Mouse (Mus musculus) mouse trophoblast stem cell (cell line): Measurements from ENCODE around the gene Raet1e.

Experiments
- in situ Hi-C, 2 experiments: fragments of 300-500 bp; cut with MseI, MboI; formaldehyde crosslinking; loops; 2 replicates in 1 of 2; 3 replicates in 1 of 2; pipeline ENCODE4 v1.15.1; 2025

The Raet1e gene

GRCm38 (mm10) chr10:22158310-22158999 is at the start of gene Raet1e, which contains the start of gene H60b:
Gene Raet1e (plus strand): TSS chr10:22158569.
Gene H60b (plus strand): TSS chr10:22158586.
- in situ Hi-C loops = loop anchor here (10.0 to 25.0 kb wide), 3 partner anchors 124 to 329 kb away; partner anchors contain the start of gene Raet1d (in 1 of the 2)

GRCm38 (mm10) chr10:22140665-22141280 is 17.6 kb upstream of the Raet1e start:
- in situ Hi-C loops = loop anchor here in 1 of 2 experiments (10.0 kb wide), 1 partner anchor 106 kb away; no protein-coding TSS in a partner anchor

GRCm38 (mm10) chr10:22142194-22142593 is 16.2 kb upstream of the Raet1e start:
- in situ Hi-C loops = loop anchor here in 1 of 2 experiments (10.0 kb wide), 1 partner anchor 107 kb away; no protein-coding TSS in a partner anchor

GRCm38 (mm10) chr10:22142926-22143325 is 15.4 kb upstream of the Raet1e start:
- in situ Hi-C loops = loop anchor here in 1 of 2 experiments (10.0 kb wide), 1 partner anchor 108 kb away; no protein-coding TSS in a partner anchor

GRCm38 (mm10) chr10:22148441-22149072 is 9.8 kb upstream of the Raet1e start:
- in situ Hi-C loops = loop anchor here in 1 of 2 experiments (10.0 kb wide), 1 partner anchor 114 kb away; no protein-coding TSS in a partner anchor

GRCm38 (mm10) chr10:22149073-22149690 is 9.2 kb upstream of the Raet1e start, which contains the start of gene E030030I06Rik:
Gene E030030I06Rik (minus strand): TSS chr10:22149270.
- in situ Hi-C loops = loop anchor here in 1 of 2 experiments (10.0 kb wide), 1 partner anchor 114 kb away; no protein-coding TSS in a partner anchor

- in situ Hi-C loops = loop anchor here (10.0 to 25.0 kb wide), 3 partner anchors 115 to 337 kb away; partner anchors contain the start of gene Raet1d (in 1 of the 2)
These were observed 8.5 kb upstream of the Raet1e start for GRCm38 (mm10) chr10:22149691-22150465.

GRCm38 (mm10) chr10:22150593-22150992 is 7.8 kb upstream of the Raet1e start:
- in situ Hi-C loops = loop anchor here (10.0 to 25.0 kb wide), 3 partner anchors 116 to 337 kb away; partner anchors contain the start of gene Raet1d (in 1 of the 2)

GRCm38 (mm10) chr10:22151056-22151862 is 7.1 kb upstream of the Raet1e start:
- in situ Hi-C loops = loop anchor here (10.0 to 25.0 kb wide), 3 partner anchors 116 to 336 kb away; partner anchors contain the start of gene Raet1d (in 1 of the 2)

- in situ Hi-C loops = loop anchor here (10.0 to 25.0 kb wide), 3 partner anchors 117 to 335 kb away; partner anchors contain the start of gene Raet1d (in 1 of the 2)
These were observed 6.3 kb upstream of the Raet1e start for GRCm38 (mm10) chr10:22151863-22152640.

GRCm38 (mm10) chr10:22153147-22153690 is 5.2 kb upstream of the Raet1e start:
- in situ Hi-C loops = loop anchor here (10.0 to 25.0 kb wide), 3 partner anchors 118 to 334 kb away; partner anchors contain the start of gene Raet1d (in 1 of the 2)

GRCm38 (mm10) chr10:22154127-22154526 is 4.2 kb upstream of the Raet1e start:
- in situ Hi-C loops = loop anchor here (10.0 to 25.0 kb wide), 3 partner anchors 119 to 333 kb away; partner anchors contain the start of gene Raet1d (in 1 of the 2)

- in situ Hi-C loops = loop anchor here (10.0 to 25.0 kb wide), 3 partner anchors 120 to 332 kb away; partner anchors contain the start of gene Raet1d (in 1 of the 2)
These were observed 3.2 kb upstream of the Raet1e start for GRCm38 (mm10) chr10:22154871-22155799.

GRCm38 (mm10) chr10:22159131-22159561 is 777 bp downstream of the Raet1e start:
- in situ Hi-C loops = loop anchor here (10.0 to 25.0 kb wide), 3 partner anchors 124 to 328 kb away; partner anchors contain the start of gene Raet1d (in 1 of the 2)

GRCm38 (mm10) chr10:22159581-22160140 is 1.3 kb downstream of the Raet1e start:
- in situ Hi-C loops = loop anchor here (10.0 to 25.0 kb wide), 3 partner anchors 125 to 328 kb away; partner anchors contain the start of gene Raet1d (in 1 of the 2)

- in situ Hi-C loops = loop anchor here in 1 of 2 experiments (25.0 kb wide), 2 partner anchors 199 to 324 kb away; partner anchors contain the start of gene Raet1d
These were observed 4.9 kb downstream of the Raet1e start for GRCm38 (mm10) chr10:22163279-22163678.
